Mouse (Mus musculus) kidney, adult 11 months (tissue): ENCODE results near the gene Vmn2r81.
"Not testable (repeated sequence)": the region's sequence is repeated elsewhere in the genome, so short reads cannot be mapped to it uniquely, and the experiment has no call there.

ENCODE experiments used
- DNase-seq: peaks from one replicate; pipeline ENCODE4 v3.0.0; 2022

Vmn2r81 gene

GRCm38 (mm10) chr10:79247392-79247791 lies at the start of gene Vmn2r81:
Gene Vmn2r81 (plus strand): TSS chr10:79247692.
- DNase-seq: not testable (repeated sequence)

- not testable (repeated sequence) for DNase-seq
Measured at GRCm38 (mm10) chr10:79199973-79200372, 47.5 kb upstream of the Vmn2r81 start.

DNA sequence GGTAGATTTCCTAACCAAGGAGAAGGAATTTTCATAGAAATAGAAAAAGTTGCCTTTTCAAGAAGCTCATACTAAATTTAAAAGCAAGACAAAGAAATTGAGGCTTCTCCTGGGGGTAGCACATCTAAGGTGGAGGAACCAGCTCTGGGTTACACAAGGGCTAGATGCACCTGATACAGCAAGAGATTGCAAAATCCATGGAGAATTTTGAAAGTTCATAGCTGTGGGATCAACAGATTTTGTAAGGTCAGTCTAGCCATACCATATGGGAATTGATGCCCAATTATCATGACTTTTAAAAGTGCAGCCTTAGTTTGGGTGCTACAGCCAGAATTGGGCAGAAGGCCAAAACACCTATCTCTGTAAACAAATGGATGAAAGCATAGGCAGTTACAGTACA lies 27.1 kb upstream of the Vmn2r81 start:
- no peak for DNase-seq

DNA sequence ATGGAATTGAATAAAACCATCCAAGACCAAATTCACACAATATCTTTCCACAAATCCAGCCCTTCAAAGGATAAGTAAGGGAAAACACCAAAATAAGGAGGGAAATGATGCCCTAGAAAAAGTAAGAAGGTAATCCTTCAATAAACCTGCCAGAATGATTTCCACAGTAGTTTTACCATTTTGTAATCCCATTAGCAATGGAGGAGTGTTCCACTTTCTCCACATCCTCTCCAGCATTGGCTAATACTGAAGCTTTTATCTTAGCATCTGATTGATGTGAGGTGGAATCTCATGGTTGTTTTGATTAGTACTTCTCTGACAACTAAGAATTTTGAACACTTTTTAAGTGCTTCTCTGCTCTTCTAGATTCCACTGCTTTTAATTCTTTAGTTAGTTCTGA lies 25.9 kb upstream of the Vmn2r81 start:
- no peak for DNase-seq

- no peak for DNase-seq
Measured at GRCm38 (mm10) chr10:79222214-79222613, 25.3 kb upstream of the Vmn2r81 start.

- DNase-seq: not testable (repeated sequence)
Measured at GRCm38 (mm10) chr10:79322033-79322736, 74.7 kb downstream of the Vmn2r81 start.

DNA sequence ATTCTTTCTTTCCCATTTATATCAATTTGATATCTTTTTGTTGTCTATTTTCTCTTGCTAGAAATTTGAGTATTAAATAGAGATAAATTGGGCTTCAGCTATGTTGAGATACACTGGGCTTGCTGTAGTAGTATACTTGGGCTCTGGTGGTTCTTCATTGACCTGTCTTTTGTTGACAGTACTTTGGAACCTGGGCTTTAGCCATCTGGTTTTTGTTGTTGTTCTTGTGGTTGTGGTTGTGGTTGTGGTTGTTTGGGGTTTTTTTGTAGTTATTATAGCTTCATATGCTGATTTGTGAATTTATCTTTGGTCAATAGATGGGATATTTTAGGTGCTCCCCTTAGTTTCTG lies 75.2 kb downstream of the Vmn2r81 start:
- no peak for DNase-seq
